ENCODE assay signal across 9 mouse cellular contexts in the genomic region with DNA sequence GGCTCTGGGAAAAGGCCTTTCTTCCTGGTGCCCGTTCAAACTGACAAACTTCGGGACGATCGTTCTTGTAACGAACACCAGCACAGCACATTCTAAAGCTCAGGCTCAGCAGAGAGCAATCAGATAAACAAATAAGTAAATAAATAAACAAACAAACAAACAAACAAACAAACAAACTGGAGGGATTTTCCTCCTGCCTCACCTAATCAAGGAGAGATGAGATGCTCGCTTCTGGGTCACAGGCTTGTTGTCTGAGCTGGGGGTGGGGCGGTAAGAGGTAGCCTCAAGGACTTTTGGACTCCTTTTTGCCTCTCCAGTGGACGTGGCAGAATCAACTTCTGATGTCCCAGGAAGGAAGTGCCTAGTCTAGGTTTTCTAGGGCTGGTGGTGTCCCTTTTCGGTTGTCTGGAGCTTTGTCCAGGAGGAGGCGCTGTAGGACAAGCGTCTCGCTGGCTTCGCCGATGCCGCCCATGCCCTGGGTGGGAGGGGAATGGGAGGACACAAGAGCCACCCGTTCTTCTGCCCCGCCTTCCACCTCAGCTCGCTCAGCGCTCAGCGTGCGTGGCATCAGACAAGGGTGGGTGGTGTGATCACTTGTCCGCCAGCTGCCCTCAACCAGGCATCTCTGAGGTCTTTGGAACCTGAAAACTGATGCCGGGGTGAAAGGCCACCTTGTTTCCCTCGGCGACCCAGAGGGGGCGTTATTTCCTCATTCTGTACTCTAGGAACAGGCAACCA. TPM values are rescaled to one million over a fixed set of nuclear protein-coding genes. Genes with fewer than 3 reads are reported as not detected.
DNase-seq lines count a peak whose midpoint lies in the region; ATAC-seq and TF ChIP-seq lines count a peak whose summit lies in the region.
"Had no signal": no experiment of that assay in that cellular context is flagged by ENCODE, and none has a peak within 500 bp of the region (broad histone marks: within the 10 kb centered on the region; RNA-seq: fewer than 3 reads in every experiment).

No protein-coding gene starts in this region.

- TF ChIP-seq POLR2A in olfactory bulb, adult 2 months (IDR thresholded peaks at IDR 0.05; ENCODE audit: insufficient read depth, low read depth, low read length) = no peak

- peak overlapping the region; percentile 17; the same call in 1 of the 2 replicates for H3K4me2 ChIP-seq in forebrain, postnatal 0 days (ENCODE audit: low read depth)

- TF ChIP-seq CTCF in G1E (IDR thresholded peaks at IDR 0.05; ENCODE audit: low read depth, low read length) = peak; percentile 54
- TF ChIP-seq CTCF in forebrain, postnatal 0 days (IDR thresholded peaks at IDR 0.05; ENCODE audit: low read depth) = peak; percentile 92
- TF ChIP-seq CTCF in olfactory bulb, adult 2 months (IDR thresholded peaks at IDR 0.05; ENCODE audit: insufficient read depth, low read depth, low read length) = peak; percentile 68; the same call in 1 of the 2 replicates

- H3K36me3 ChIP-seq in G1E (replicated peaks) = no peaks in the 10 kb centered on the region
- no peaks in the 10 kb centered on the region for H3K36me3 ChIP-seq in forebrain, postnatal 0 days (ENCODE audit: insufficient read depth)

- H3K4me1 ChIP-seq in G1E (ENCODE audit: insufficient read depth, low read depth, low read length) = peaks cover 13% of the 10 kb centered on the region
- no peaks in the 10 kb centered on the region for H3K4me1 ChIP-seq in forebrain, postnatal 0 days (ENCODE audit: insufficient read depth)
- peaks cover 10% of the 10 kb centered on the region; the same call in 1 of the 2 replicates for H3K4me1 ChIP-seq in olfactory bulb, adult 2 months (ENCODE audit: control insufficient read depth, insufficient read depth, low read length)

- no peak overlapping the region for H3K9ac ChIP-seq in forebrain, postnatal 0 days

- peak overlapping the region; percentile 69 for H3K4me3 ChIP-seq in G1E (ENCODE audit: low read depth, low read length)
- peak overlapping the region; percentile 8; the same call in 1 of the 2 replicates for H3K4me3 ChIP-seq in forebrain, postnatal 0 days (ENCODE audit: low read depth, low read length)
- peak overlapping the region; percentile 9; the same call in 1 of the 2 replicates for H3K4me3 ChIP-seq in olfactory bulb, adult 2 months (ENCODE audit: insufficient read depth, low read depth, low read length)

- ATAC-seq in G1E (ENCODE audit: extremely low read depth, insufficient number of reproducible peaks, low FRiP score, poor library complexity, severe bottlenecking) = peak; percentile 80
- peak; percentile 73 for ATAC-seq in forebrain, postnatal 0 days

- H3K9me3 ChIP-seq in G1E (replicated peaks) = no peaks in the 10 kb centered on the region
- H3K9me3 ChIP-seq in forebrain, postnatal 0 days (ENCODE audit: low read length) = no peaks in the 10 kb centered on the region

- peaks cover 32% of the 10 kb centered on the region for H3K27me3 ChIP-seq in G1E (ENCODE audit: insufficient read depth, low read length)
- H3K27me3 ChIP-seq in forebrain, postnatal 0 days (ENCODE audit: insufficient read depth, low read length) = peaks cover 89% of the 10 kb centered on the region

- 2% methylated on average over 26 of the region's 26 CpGs for WGBS in forebrain, postnatal 0 days
- whole genome bisulfite sequencing in olfactory bulb, adult 2 months = 4% methylated on average over 26 of the region's 26 CpGs

- peak; percentile 86 for DNase-seq in G1E (ENCODE audit: low spot score)
- peak; percentile 58 for DNase-seq in c-Kit-positive CD71-positive TER-119-positive erythroid progenitor cells, embryonic 14.5 days (ENCODE audit: low spot score)
- DNase-seq in forebrain, postnatal 0 days = peak; percentile 87
- peak; percentile 83 to 89 for DNase-seq in heart, postnatal 36 days
- DNase-seq in layer of hippocampus, adult 11-12 months (ENCODE audit: low spot score) = peak; percentile 74
- peak; percentile 66 to 77 for DNase-seq in lung, adult 18-20 months
- DNase-seq in thymus, postnatal 4 days = peak; percentile 95

- no peak overlapping the region for H3K27ac ChIP-seq in forebrain, postnatal 0 days (ENCODE audit: low read depth, low read length)
- H3K27ac ChIP-seq in olfactory bulb, adult 2 months (ENCODE audit: insufficient read depth, low read depth, low read length) = no peak overlapping the region

- intact Hi-C loops in heart, postnatal 36 days (cut with DNase I) = loop anchor here (1.0 to 5.0 kb wide), 5 partner anchors 107 to 877 kb away; no protein-coding TSS in a partner anchor

RNA-seq across cellular contexts. Expression of gene Hoxd4, which starts 3.9 kb away (rescaled TPM):
- total RNA-seq in G1E (2014; fragmentation: Nextera tagmentation) (4.7 and 8.7 TPM in 2 replicates), G1E (2017) (2.6 and 4.4 TPM in 2 replicates)
- polyA plus RNA-seq in G1E (2012) = 10.8 and 14.3 TPM in 2 replicates
- total RNA-seq in forebrain, postnatal 0 days (2014; rRNA removed) = not detected in 2 replicates
- not detected in 2 replicates for polyA plus RNA-seq in forebrain, postnatal 0 days (2015; fragmentation: Nextera tagmentation; extraction: Ambion mirVana)
- total RNA-seq in heart, postnatal 36 days (2021) = under 1 TPM; 0.19 to 0.28 TPM
- not detected in 2 replicates for polyA plus RNA-seq in olfactory bulb, adult 2 months (2012; ENCODE audit: insufficient read depth, insufficient read length, low replicate concordance, missing spikeins)
- total RNA-seq: neutrophil, adult 5-6 weeks had no signal

RNA-seq across cellular contexts. Expression of gene Hoxd3, which starts 3.9 kb away (rescaled TPM):
- 0.29 and 0.75 TPM in 2 replicates for total RNA-seq in G1E (2014; fragmentation: Nextera tagmentation)
- 0.22 TPM in 1 of 2 replicates, not detected in the other for total RNA-seq in G1E (2017)
- polyA plus RNA-seq in G1E (2012) = 0.17 TPM in 1 of 2 replicates, not detected in the other
- not detected in 2 replicates for total RNA-seq in forebrain, postnatal 0 days (2014; rRNA removed)
- polyA plus RNA-seq in forebrain, postnatal 0 days (2015; fragmentation: Nextera tagmentation; extraction: Ambion mirVana) = not detected in 2 replicates
- total RNA-seq in heart, postnatal 36 days (2021) = not detected
- not detected in 2 replicates for polyA plus RNA-seq in olfactory bulb, adult 2 months (2012; ENCODE audit: insufficient read depth, insufficient read length, low replicate concordance, missing spikeins)
- total RNA-seq: neutrophil, adult 5-6 weeks had no signal

RNA-seq across cellular contexts. Expression of gene Gm28230, which starts 10.9 kb away (rescaled TPM):
- total RNA-seq in G1E (2014; fragmentation: Nextera tagmentation) (1.2 TPM in 1 of 2 replicates, not detected in the other), G1E (2017) (0.23 and 0.33 TPM in 2 replicates)
- polyA plus RNA-seq in G1E (2012) = 0.52 and 0.55 TPM in 2 replicates
- not detected in 2 replicates for total RNA-seq in forebrain, postnatal 0 days (2014; rRNA removed)
- not detected in 2 replicates for polyA plus RNA-seq in forebrain, postnatal 0 days (2015; fragmentation: Nextera tagmentation; extraction: Ambion mirVana)
- total RNA-seq in heart, postnatal 36 days (2021) = not detected
- not detected in 2 replicates for polyA plus RNA-seq in olfactory bulb, adult 2 months (2012; ENCODE audit: insufficient read depth, insufficient read length, low replicate concordance, missing spikeins)
- total RNA-seq: neutrophil, adult 5-6 weeks had no signal

RNA-seq across cellular contexts. Expression of gene Hoxd8, which starts 11.3 kb away (rescaled TPM):
- total RNA-seq in G1E (2014; fragmentation: Nextera tagmentation) (not detected in 2 replicates), G1E (2017) (not detected in 2 replicates)
- not detected in 2 replicates for polyA plus RNA-seq in G1E (2012)
- 0.10 TPM in 1 of 2 replicates, not detected in the other for total RNA-seq in forebrain, postnatal 0 days (2014; rRNA removed)
- 0.22 TPM in 1 of 2 replicates, not detected in the other for polyA plus RNA-seq in forebrain, postnatal 0 days (2015; fragmentation: Nextera tagmentation; extraction: Ambion mirVana)
- total RNA-seq in heart, postnatal 36 days (2021) = 1 to 10 TPM; 1.1 to 1.3 TPM
- polyA plus RNA-seq in olfactory bulb, adult 2 months (2012; ENCODE audit: insufficient read depth, insufficient read length, low replicate concordance, missing spikeins) = not detected in 2 replicates
- total RNA-seq: neutrophil, adult 5-6 weeks had no signal

RNA-seq across cellular contexts. Expression of gene Hoxd9, which starts 18.1 kb away (rescaled TPM):
- total RNA-seq in G1E (2014; fragmentation: Nextera tagmentation) (not detected in 2 replicates), G1E (2017) (not detected in 2 replicates)
- polyA plus RNA-seq in G1E (2012) = not detected in 2 replicates
- not detected in 2 replicates for total RNA-seq in forebrain, postnatal 0 days (2014; rRNA removed)
- not detected in 2 replicates for polyA plus RNA-seq in forebrain, postnatal 0 days (2015; fragmentation: Nextera tagmentation; extraction: Ambion mirVana)
- total RNA-seq in heart, postnatal 36 days (2021) = under 1 TPM; 0.36 to 0.41 TPM
- not detected in 2 replicates for polyA plus RNA-seq in olfactory bulb, adult 2 months (2012; ENCODE audit: insufficient read depth, insufficient read length, low replicate concordance, missing spikeins)
- total RNA-seq: neutrophil, adult 5-6 weeks had no signal

Comparison
In these comparisons a context has a peak if more than half of its experiments do, and no peak if none do; other contexts are left out.
1. H3K4me3 ChIP-seq: peak in every context shown above with its lines; median percentile 69 in G1E; 9 in olfactory bulb, adult 2 months; 8 in forebrain, postnatal 0 days.